Mouse (Mus musculus) hematopoietic stem cell, adult 5-6 weeks (primary cell): ENCODE results near the gene 2300003K06Rik. TPM values are rescaled to one million over a fixed set of nuclear protein-coding genes. Genes with fewer than 3 reads are reported as not detected.

Experiments
- total RNA-seq: library from RNA; stranded (forward); fragments of 172-1452, 232-1000 nt; gene quantifications from 2 replicates; pipeline ENCODE4 v1.2.3, GENCODE M21; 2017

The 2300003K06Rik gene
- total RNA-seq, 1 experiment from 2014 or later = not detected

Other genes starting within 250 kb of the 2300003K06Rik start
- not detected in 2 replicates for gene Krtap1-3, start 246.7 kb downstream of the 2300003K06Rik start, total RNA-seq
- gene Krtap9-3, start 240.0 kb downstream of the 2300003K06Rik start, total RNA-seq = not detected in 2 replicates
- gene Gm11938, start 234.8 kb downstream of the 2300003K06Rik start, total RNA-seq = not detected in 2 replicates
- gene Gm11937, start 227.9 kb downstream of the 2300003K06Rik start, total RNA-seq = not detected in 2 replicates
- gene Krtap2-4, start 223.2 kb downstream of the 2300003K06Rik start, total RNA-seq = not detected in 2 replicates
- not detected in 2 replicates for gene Gm11562, start 217.6 kb downstream of the 2300003K06Rik start, total RNA-seq
- gene Krtap4-1, start 209.8 kb downstream of the 2300003K06Rik start, total RNA-seq = not detected in 2 replicates
- gene Krtap4-2, start 203.0 kb downstream of the 2300003K06Rik start, total RNA-seq = not detected in 2 replicates
- gene Krtap4-7, start 194.0 kb downstream of the 2300003K06Rik start, total RNA-seq = not detected in 2 replicates
- gene Gm11555, start 187.8 kb downstream of the 2300003K06Rik start, total RNA-seq = not detected in 2 replicates
- gene Gm11563, start 179.1 kb downstream of the 2300003K06Rik start, total RNA-seq = not detected in 2 replicates
- not detected in 2 replicates for gene Krtap4-6, start 172.1 kb downstream of the 2300003K06Rik start, total RNA-seq
- gene Gm14190, start 147.3 kb downstream of the 2300003K06Rik start, total RNA-seq = not detected in 2 replicates
- gene Gm14180, start 103.8 kb downstream of the 2300003K06Rik start, total RNA-seq = not detected in 2 replicates
- gene Gm11595, start 65.2 kb downstream of the 2300003K06Rik start, total RNA-seq = not detected in 2 replicates
- not detected in 2 replicates for gene Krtap4-8, start 57.4 kb downstream of the 2300003K06Rik start, total RNA-seq
- not detected in 2 replicates for gene Krtap4-9, start 52.9 kb downstream of the 2300003K06Rik start, total RNA-seq
- gene Gm11596, start 44.6 kb downstream of the 2300003K06Rik start, total RNA-seq = not detected in 2 replicates
- gene Gm11569, start 39.1 kb downstream of the 2300003K06Rik start, total RNA-seq = not detected in 2 replicates
- not detected in 2 replicates for gene Gm11554, start 33.6 kb downstream of the 2300003K06Rik start, total RNA-seq
- gene Krtap4-13, start 28.2 kb downstream of the 2300003K06Rik start, total RNA-seq = not detected in 2 replicates
- gene Gm11564, start 22.4 kb downstream of the 2300003K06Rik start, total RNA-seq = not detected in 2 replicates
- not detected in 2 replicates for gene Krtap4-16, start 13.5 kb upstream of the 2300003K06Rik start, total RNA-seq
- not detected in 2 replicates for gene Gm11568, start 19.9 kb upstream of the 2300003K06Rik start, total RNA-seq
- not detected in 2 replicates for gene Gm11559, start 26.4 kb upstream of the 2300003K06Rik start, total RNA-seq
- gene Krtap9-1, start 35.3 kb upstream of the 2300003K06Rik start, total RNA-seq = not detected in 2 replicates
- gene Gm11567, start 41.1 kb upstream of the 2300003K06Rik start, total RNA-seq = not detected in 2 replicates
- gene Krtap31-1, start 69.9 kb upstream of the 2300003K06Rik start, total RNA-seq = not detected in 2 replicates
- gene Gm11565, start 76.7 kb upstream of the 2300003K06Rik start, total RNA-seq = not detected in 2 replicates
- not detected in 2 replicates for gene Krtap31-2, start 98.2 kb upstream of the 2300003K06Rik start, total RNA-seq
- gene Krtap9-5, start 110.4 kb upstream of the 2300003K06Rik start, total RNA-seq = not detected in 2 replicates
- gene Krtap29-1, start 141.0 kb upstream of the 2300003K06Rik start, total RNA-seq = not detected in 2 replicates
- gene Krtap16-1, start 148.5 kb upstream of the 2300003K06Rik start, total RNA-seq = not detected in 2 replicates
- gene Krtap17-1, start 155.9 kb upstream of the 2300003K06Rik start, total RNA-seq = not detected in 2 replicates
- not detected in 2 replicates for gene Krt33a, start 178.1 kb upstream of the 2300003K06Rik start, total RNA-seq
- not detected in 2 replicates for gene Krt33b, start 191.8 kb upstream of the 2300003K06Rik start, total RNA-seq
- gene Krt34, start 203.5 kb upstream of the 2300003K06Rik start, total RNA-seq = not detected in 2 replicates
- gene Krt31, start 212.5 kb upstream of the 2300003K06Rik start, total RNA-seq = not detected in 2 replicates